In genomic region chr3:130935302-130935925, GRCm38 (mm10) we compare ENCODE assay signal across 12 mouse cellular contexts.
A peak's percentile ranks its signal among the peaks of the same experiment; 100 is the strongest.
DNase-seq lines count a peak whose midpoint lies in the region; ATAC-seq lines count a peak whose summit lies in the region.
"Had no signal": no experiment of that assay in that cellular context is flagged by ENCODE, and none has a peak within 500 bp of the region (broad histone marks: within the 10 kb centered on the region; RNA-seq: fewer than 3 reads in every experiment).

No protein-coding gene starts in this region.

- H3K27me3 ChIP-seq in forebrain, embryonic 10.5 days (ENCODE audit: poor library complexity, severe bottlenecking) = peaks cover 12% of the 10 kb centered on the region; the same call in 1 of the 2 replicates
- H3K27me3 ChIP-seq in forebrain, embryonic 14.5 days (replicated peaks; ENCODE audit: control insufficient read depth, insufficient read depth, low read length) = no peaks in the 10 kb centered on the region
- 0 out of 2 replicates have a peak, but pooled peaks cover 6% of the 10 kb centered on the region for H3K27me3 ChIP-seq in kidney, embryonic 15.5 days
- no peaks in the 10 kb centered on the region for H3K27me3 ChIP-seq in embryonic facial prominence, embryonic 15.5 days

- no peak for DNase-seq in forebrain, embryonic 10.5 days (ENCODE audit: extremely low spot score, low spot score)
- DNase-seq in forebrain, embryonic 14.5 days (ENCODE audit: low spot score) = no peak
- no peak for DNase-seq in kidney, postnatal 10 days
- DNase-seq in 3T3-L1 (ENCODE audit: low read depth, low spot score) = peak; percentile 27
- no peak for DNase-seq in adrenal gland, adult (ENCODE audit: inconsistent age in 2 of 2, low spot score in 1 of 2)
- DNase-seq in cerebellum, adult 11 months = no peak
- DNase-seq: adrenal gland, postnatal 14 days; cerebellum, adult 8-10 months; kidney, adult 2 months; layer of hippocampus, postnatal 36 days had no signal

- WGBS in forebrain, embryonic 10.5 days = 68% methylated on average over 8 of the region's 8 CpGs
- 67% methylated on average over 8 of the region's 8 CpGs for WGBS in forebrain, embryonic 14.5 days
- WGBS in kidney, embryonic 15.5 days = 47% methylated on average over 8 of the region's 8 CpGs
- WGBS in embryonic facial prominence, embryonic 15.5 days = 38% methylated on average over 8 of the region's 8 CpGs

- H3K27ac ChIP-seq in forebrain, embryonic 10.5 days = peak overlapping the region; percentile 31; the same call in 1 of the 2 replicates
- H3K27ac ChIP-seq in forebrain, embryonic 14.5 days (ENCODE audit: low read depth, low read length) = no peak overlapping the region
- H3K27ac ChIP-seq in kidney, embryonic 15.5 days = no peak overlapping the region
- peak overlapping the region; percentile 65 for H3K27ac ChIP-seq in embryonic facial prominence, embryonic 15.5 days (replicated peaks)

- no peaks in the 10 kb centered on the region for H3K9me3 ChIP-seq in forebrain, embryonic 10.5 days
- H3K9me3 ChIP-seq in forebrain, embryonic 14.5 days (replicated peaks; ENCODE audit: control insufficient read depth, low read length) = no peaks in the 10 kb centered on the region
- no peaks in the 10 kb centered on the region for H3K9me3 ChIP-seq in kidney, embryonic 15.5 days (replicated peaks)
- no peaks in the 10 kb centered on the region for H3K9me3 ChIP-seq in embryonic facial prominence, embryonic 15.5 days (replicated peaks)

- no peak overlapping the region for H3K4me3 ChIP-seq in forebrain, embryonic 10.5 days
- no peak overlapping the region for H3K4me3 ChIP-seq in forebrain, embryonic 14.5 days (ENCODE audit: low read depth, low read length)
- H3K4me3 ChIP-seq in kidney, embryonic 15.5 days (replicated peaks) = no peak overlapping the region
- no peak overlapping the region for H3K4me3 ChIP-seq in embryonic facial prominence, embryonic 15.5 days (replicated peaks)

- H3K9ac ChIP-seq in forebrain, embryonic 14.5 days (ENCODE audit: low read length) = no peak overlapping the region
- H3K9ac ChIP-seq in kidney, embryonic 15.5 days = no peak overlapping the region
- H3K9ac ChIP-seq in embryonic facial prominence, embryonic 15.5 days = no peak overlapping the region

- no peak overlapping the region for H3K4me2 ChIP-seq in forebrain, embryonic 14.5 days (ENCODE audit: low read length)
- H3K4me2 ChIP-seq in kidney, embryonic 15.5 days = no peak overlapping the region
- H3K4me2 ChIP-seq in embryonic facial prominence, embryonic 15.5 days (replicated peaks) = no peak overlapping the region

- no peaks in the 10 kb centered on the region for H3K36me3 ChIP-seq in forebrain, embryonic 10.5 days (replicated peaks)
- H3K36me3 ChIP-seq in forebrain, embryonic 14.5 days (ENCODE audit: control insufficient read depth, insufficient read depth, low read length) = no peaks in the 10 kb centered on the region
- no peaks in the 10 kb centered on the region for H3K36me3 ChIP-seq in kidney, embryonic 15.5 days
- H3K36me3 ChIP-seq in embryonic facial prominence, embryonic 15.5 days = no peaks in the 10 kb centered on the region

- ATAC-seq in forebrain, embryonic 14.5 days = no peak
- ATAC-seq in kidney, embryonic 15.5 days (replicated peaks; ENCODE audit: low FRiP score) = 0 out of 2 replicates have a peak, but pooled peaks have one; percentile 22
- ATAC-seq in embryonic facial prominence, embryonic 15.5 days (ENCODE audit: insufficient number of reproducible peaks, low FRiP score, low TSS enrichment, low read depth) = peak; percentile 9; the same call in 1 of the 2 replicates

- peaks cover 19% of the 10 kb centered on the region for H3K4me1 ChIP-seq in forebrain, embryonic 10.5 days
- 0 out of 2 replicates have a peak, but pooled peaks cover 3% of the 10 kb centered on the region for H3K4me1 ChIP-seq in forebrain, embryonic 14.5 days (ENCODE audit: control insufficient read depth, insufficient read depth, low read length)
- peaks cover 14% of the 10 kb centered on the region; the same call in 1 of the 2 replicates for H3K4me1 ChIP-seq in kidney, embryonic 15.5 days
- H3K4me1 ChIP-seq in embryonic facial prominence, embryonic 15.5 days = peaks cover 25% of the 10 kb centered on the region

Comparison
In these comparisons a context has a peak if more than half of its experiments do, and no peak if none do; other contexts are left out.
1. H3K27ac ChIP-seq: peak in forebrain, embryonic 10.5 days (single experiment) and embryonic facial prominence, embryonic 15.5 days (single experiment); none in forebrain, embryonic 14.5 days (single experiment) and kidney, embryonic 15.5 days (single experiment).